Mouse (Mus musculus) limb, embryonic 12.5 days (tissue): Measurements from ENCODE around the gene Ddx3x. TPM values are rescaled to one million over a fixed set of nuclear protein-coding genes. Genes with fewer than 3 reads are reported as not detected.
"Not testable (repeated sequence)": the region's sequence is repeated elsewhere in the genome, so short reads cannot be mapped to it uniquely, and the experiment has no call there.

Source experiments
- ATAC-seq: fragments of 200-750 bp; cut with Nextera tagmentation; 2 replicates; pipeline ENCODE4 v1.8.0; 2017; ENCODE audit warnings: low read depth, moderate TSS enrichment; ENCODE audit not compliant: insufficient number of reproducible peaks, insufficient read depth, low FRiP score, low TSS enrichment
- H3K27ac ChIP-seq: fragments of 300-500 bp; sonication (generic); 2 replicates; pipeline ENCODE4 v1.5.1; 2016; ENCODE audit warnings: mild to moderate bottlenecking, moderate library complexity
- H3K27me3 ChIP-seq: fragments of 300-500 bp; sonication (generic); 2 replicates; pipeline ENCODE4 v1.6.1; 2016; ENCODE audit warnings: mild to moderate bottlenecking, moderate library complexity
- H3K36me3 ChIP-seq: fragments of 300-500 bp; sonication (generic); 2 replicates; pipeline ENCODE4 v1.6.1; 2016; ENCODE audit warnings: mild to moderate bottlenecking, moderate library complexity
- H3K4me1 ChIP-seq: fragments of 300-500 bp; sonication (generic); replicated peaks from 2 replicates; pipeline ENCODE4 v1.6.1; 2016
- H3K4me2 ChIP-seq: fragments of 300-500 bp; sonication (generic); 2 replicates; pipeline ENCODE4 v1.6.1; 2016; ENCODE audit warnings: mild to moderate bottlenecking, moderate library complexity
- H3K4me3 ChIP-seq: fragments of 300-500 bp; sonication (generic); replicated peaks from 2 replicates; pipeline ENCODE4 v1.5.1; 2016; ENCODE audit warnings: mild to moderate bottlenecking
- H3K9ac ChIP-seq: fragments of 300-500 bp; sonication (generic); replicated peaks from 2 replicates; pipeline ENCODE4 v1.6.1; 2016; ENCODE audit warnings: mild to moderate bottlenecking, moderate library complexity
- H3K9me3 ChIP-seq: fragments of 300-500 bp; sonication (generic); 2 replicates; pipeline ENCODE4 v1.6.1; 2016; ENCODE audit warnings: mild to moderate bottlenecking, moderate library complexity
- WGBS: fragments of 180-500 bp; shearing (Covaris S2); methylation state at CpG from one replicate; pipeline ENCODE4 v1.1.7; 2016; 5-methylcytosine and 5-hydroxymethylcytosine counted together
- polyA plus RNA-seq: library from polyadenylated mRNA; unstranded; fragments of >200 nt; fragmentation: Nextera tagmentation; extraction: Ambion mirVana; gene quantifications from 2 replicates; pipeline ENCODE4 v1.2.1, GENCODE M21; 2016

Ddx3x gene
- polyA plus RNA-seq = 180 and 181 TPM in 2 replicates

DNA sequence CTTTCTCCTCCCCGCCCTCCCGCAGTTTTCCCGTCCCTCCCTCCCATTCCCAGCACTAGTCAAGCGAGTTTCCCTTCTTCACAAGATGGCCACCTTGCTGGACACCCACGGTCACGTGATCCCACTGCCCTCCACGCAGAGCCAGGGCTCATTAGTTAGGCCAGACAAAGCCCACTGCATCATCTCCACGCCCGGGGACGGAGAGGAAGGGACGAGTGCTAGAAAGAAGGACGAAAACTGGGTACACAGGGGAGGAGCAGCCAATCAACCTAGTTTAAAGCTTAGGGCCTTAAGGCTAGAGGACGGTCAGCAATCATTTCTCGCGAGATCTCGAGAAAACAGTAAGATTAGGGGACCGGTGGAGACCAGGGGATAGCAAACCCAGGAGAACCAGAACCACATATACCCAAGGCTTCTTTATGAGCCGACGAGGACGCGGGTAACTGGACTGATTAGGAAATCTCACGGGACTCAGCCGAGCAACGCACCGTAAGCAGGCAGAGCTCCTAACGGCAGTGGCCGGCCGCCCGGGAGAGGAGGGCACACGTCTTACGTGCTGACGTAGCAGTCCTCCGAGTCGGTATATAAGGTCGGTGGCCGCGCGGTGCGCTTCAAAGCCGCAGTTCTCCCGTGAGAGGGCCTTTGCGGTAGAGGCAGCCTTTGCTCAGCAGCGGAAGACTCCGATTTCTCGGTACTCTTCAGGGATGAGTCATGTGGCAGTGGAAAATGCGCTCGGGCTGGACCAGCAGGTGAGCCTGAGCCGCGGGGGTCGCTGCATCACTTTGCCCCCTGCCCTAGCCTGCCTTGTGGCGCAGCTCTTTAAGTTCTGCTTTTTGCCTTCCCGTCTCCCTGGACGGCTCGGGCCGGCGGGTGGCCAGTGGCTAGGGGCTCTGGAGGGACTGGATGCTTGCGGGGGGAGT, at the start of gene Ddx3x:
Gene Ddx3x, plus strand, starts transcription at position 562 of the 920 bp plus-strand sequence.
- no peaks in the 10 kb centered on the region for H3K9me3 ChIP-seq
- H3K36me3 ChIP-seq = peaks cover 17% of the 10 kb centered on the region
- peak within 1 kb of the TSS; percentile 82 for H3K4me3 ChIP-seq
- H3K4me2 ChIP-seq = peak within 1 kb of the TSS; percentile 76
- H3K27me3 ChIP-seq = no peaks in the 10 kb centered on the region
- peak; percentile 92 for ATAC-seq
- H3K4me1 ChIP-seq = peaks cover 7% of the 10 kb centered on the region; the same call in 1 of the 2 replicates
- peak within 1 kb of the TSS; percentile 99 for H3K27ac ChIP-seq
- peak within 1 kb of the TSS; percentile 98 for H3K9ac ChIP-seq
- under 1% methylated on average over 56 of the region's 57 CpGs for WGBS

DNA sequence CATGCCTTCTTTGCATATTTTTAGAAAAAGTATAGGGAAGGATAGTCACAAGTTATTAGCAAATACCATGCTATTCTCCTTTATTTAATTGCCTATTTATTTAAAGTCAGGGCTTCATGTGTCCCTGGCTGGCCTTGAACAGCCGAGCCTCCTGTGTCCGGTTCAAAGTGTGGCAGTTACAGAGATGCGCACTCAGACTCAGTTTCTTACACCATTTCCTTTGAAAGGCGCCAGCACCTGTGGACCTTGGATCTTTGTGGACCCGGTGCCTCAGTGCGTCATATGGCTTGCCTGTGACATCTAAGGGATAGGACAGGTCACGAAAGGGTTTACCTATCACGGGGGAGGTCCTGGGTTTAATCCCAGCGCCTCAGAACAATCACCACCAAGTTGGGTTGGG, 49.5 kb upstream of the Ddx3x start:
- H3K4me1 ChIP-seq = peaks cover 7% of the 10 kb centered on the region; the same call in 1 of the 2 replicates
- no peaks in the 10 kb centered on the region for H3K9me3 ChIP-seq
- H3K9ac ChIP-seq = peak overlapping the region; percentile 40; the same call in 1 of the 2 replicates
- peak overlapping the region; percentile 85 for H3K27ac ChIP-seq
- H3K27me3 ChIP-seq = 0 out of 2 replicates have a peak, but pooled peaks cover 3% of the 10 kb centered on the region
- peak overlapping the region; percentile 32; the same call in 1 of the 2 replicates for H3K4me2 ChIP-seq
- H3K36me3 ChIP-seq = no peaks in the 10 kb centered on the region
- H3K4me3 ChIP-seq = no peak overlapping the region
- WGBS = 43% methylated on average over 9 of the region's 9 CpGs
- ATAC-seq = no peak

DNA sequence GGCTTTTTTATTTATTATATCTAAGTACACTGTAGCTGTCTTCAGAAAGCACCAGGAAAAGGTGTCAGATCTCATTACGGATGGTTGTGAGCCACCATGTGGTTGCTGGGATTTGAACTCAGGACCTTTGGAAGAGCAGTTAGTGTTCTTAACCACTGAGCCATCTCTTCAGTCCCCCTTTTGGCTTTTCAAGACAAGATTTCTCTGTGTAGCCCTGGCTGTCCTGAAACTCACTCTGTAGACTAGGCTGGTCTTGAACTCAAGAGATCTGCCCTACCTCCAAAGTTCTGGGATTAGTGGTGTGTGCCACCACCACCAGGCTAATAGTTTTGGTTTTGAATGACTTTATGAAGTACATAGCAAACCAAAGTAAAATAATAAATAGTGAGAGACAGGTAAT, 47.9 kb upstream of the Ddx3x start:
- WGBS = 78% methylated on average over 1 of the region's 1 CpGs
- H3K27me3 ChIP-seq, H3K4me3 ChIP-seq, H3K9ac ChIP-seq, H3K9me3 ChIP-seq, ATAC-seq, H3K4me2 ChIP-seq, H3K36me3 ChIP-seq, H3K27ac ChIP-seq: not testable (repeated sequence)
- peaks cover 11% of the 10 kb centered on the region; the same call in 1 of the 2 replicates for H3K4me1 ChIP-seq

DNA sequence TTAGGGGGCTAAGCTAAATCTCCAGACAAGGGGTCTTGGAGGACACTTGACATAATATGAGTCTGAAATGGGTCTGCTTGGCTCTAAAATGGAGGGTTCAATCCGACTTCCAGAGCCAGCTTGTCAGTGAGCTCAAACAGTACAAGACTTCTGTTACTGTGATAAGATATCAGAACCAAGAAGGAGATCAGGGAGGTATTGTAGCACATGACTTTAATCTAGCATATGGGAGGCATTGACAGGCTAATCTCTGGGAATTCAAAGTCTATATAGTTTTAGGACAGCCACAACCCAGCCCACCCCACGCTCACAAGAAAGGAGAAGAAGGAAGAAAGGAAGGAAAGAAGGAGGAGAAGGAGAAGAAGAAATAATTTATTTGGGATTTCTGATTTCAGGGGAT, 47.1 kb upstream of the Ddx3x start:
- Histone ChIP-seq H3K4me2 (no peak overlapping the region), H3K4me1 (peaks cover 11% of the 10 kb centered on the region; the same call in 1 of the 2 replicates), H3K27ac (no peak overlapping the region), H3K9ac (no peak overlapping the region), H3K27me3 (0 out of 2 replicates have a peak, but pooled peaks cover 10% of the 10 kb centered on the region), H3K9me3 (no peaks in the 10 kb centered on the region), H3K36me3 (no peaks in the 10 kb centered on the region), H3K4me3 (no peak overlapping the region)
- no peak for ATAC-seq
- WGBS = 65% methylated on average over 2 of the region's 2 CpGs

DNA sequence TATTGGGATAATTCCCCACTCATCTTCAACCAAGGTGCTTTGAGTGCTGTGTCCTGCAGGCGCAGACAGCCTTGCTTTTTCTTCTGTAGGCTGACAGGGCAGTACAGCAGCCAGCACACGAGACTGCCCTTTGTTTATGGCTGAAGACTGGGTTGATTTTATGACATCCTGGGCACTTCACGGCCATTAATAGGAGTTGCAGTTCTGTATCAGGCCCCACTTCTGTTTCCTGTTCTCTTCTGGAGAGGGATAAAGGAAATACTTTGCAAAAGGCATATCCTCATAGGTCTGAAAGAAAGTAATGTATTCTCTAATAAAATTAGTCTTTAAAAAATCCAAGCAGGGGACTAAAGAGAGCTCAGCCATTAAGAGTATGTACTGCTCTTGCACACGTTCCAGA, 46.1 kb upstream of the Ddx3x start:
- Histone ChIP-seq H3K27ac (peak overlapping the region; percentile 81), H3K27me3 (peaks cover 15% of the 10 kb centered on the region), H3K4me3 (no peak overlapping the region), H3K9ac (no peak overlapping the region), H3K9me3 (no peaks in the 10 kb centered on the region), H3K4me2 (no peak overlapping the region), H3K4me1 (peaks cover 11% of the 10 kb centered on the region; the same call in 1 of the 2 replicates), H3K36me3 (no peaks in the 10 kb centered on the region)
- 21% methylated on average over 4 of the region's 4 CpGs for WGBS
- ATAC-seq = no peak

DNA sequence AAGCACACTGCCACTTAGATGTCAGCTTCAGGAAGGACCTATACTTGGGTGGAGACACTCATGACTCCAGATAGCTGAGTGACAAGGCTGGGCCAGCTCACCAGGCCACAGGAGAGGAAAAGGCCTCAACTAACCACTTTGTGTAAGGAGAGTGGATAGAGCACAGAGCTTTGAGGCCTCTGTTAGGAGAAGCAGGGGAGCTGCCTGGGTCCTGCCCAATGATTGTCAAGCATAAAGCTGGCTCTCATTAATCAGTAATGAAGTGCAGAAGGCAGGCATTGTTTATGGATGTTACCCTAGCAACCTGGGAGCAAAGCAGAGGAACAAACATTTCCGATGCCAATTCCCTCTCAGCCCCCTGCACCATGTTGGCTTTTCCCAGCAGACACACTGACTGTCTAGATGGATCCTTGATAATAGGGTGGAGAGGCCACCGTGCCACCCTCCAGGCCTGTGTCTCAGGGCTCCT, 44.6 kb upstream of the Ddx3x start:
- H3K27me3 ChIP-seq = peaks cover 23% of the 10 kb centered on the region
- WGBS = 36% methylated on average over 2 of the region's 2 CpGs

DNA sequence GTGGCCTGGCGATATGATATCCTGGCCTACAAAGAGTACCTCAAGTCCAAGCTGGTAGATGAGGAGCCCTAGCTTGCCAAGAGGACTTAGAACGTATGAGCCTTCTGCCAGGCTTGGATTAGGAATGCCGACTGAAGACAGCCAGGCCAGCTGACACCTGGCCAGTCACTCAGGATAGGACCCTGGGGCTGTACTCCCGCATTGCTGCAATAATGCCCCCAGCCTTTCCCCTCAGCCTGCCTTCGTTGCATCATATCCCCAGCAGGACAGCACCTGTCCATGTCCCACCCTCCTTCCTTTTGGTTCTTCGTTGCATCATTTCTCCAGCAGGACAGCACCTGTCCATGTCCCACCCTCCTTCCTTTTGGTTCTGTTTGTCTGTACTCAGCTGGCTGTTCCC, 41.3 kb upstream of the Ddx3x start:
- no peak overlapping the region for H3K4me3 ChIP-seq
- ATAC-seq = no peak
- no peak overlapping the region for H3K4me2 ChIP-seq
- H3K4me1 ChIP-seq = peaks cover 24% of the 10 kb centered on the region
- peaks cover 33% of the 10 kb centered on the region for H3K27me3 ChIP-seq
- no peak overlapping the region for H3K9ac ChIP-seq
- 79% methylated on average over 6 of the region's 6 CpGs for WGBS
- no peak overlapping the region for H3K27ac ChIP-seq
- H3K36me3 ChIP-seq = no peaks in the 10 kb centered on the region
- H3K9me3 ChIP-seq = no peaks in the 10 kb centered on the region

More for the DNA sequence above, 44.6 kb upstream of the Ddx3x start:
- H3K9ac ChIP-seq = no peak overlapping the region
- H3K9me3 ChIP-seq = no peaks in the 10 kb centered on the region
- H3K36me3 ChIP-seq = no peaks in the 10 kb centered on the region
- peak overlapping the region; percentile 81 for H3K27ac ChIP-seq
- no peak overlapping the region for H3K4me2 ChIP-seq
- H3K4me1 ChIP-seq = peaks cover 18% of the 10 kb centered on the region
- H3K4me3 ChIP-seq = no peak overlapping the region
- peak; percentile 29; the same call in 1 of the 2 replicates for ATAC-seq

DNA sequence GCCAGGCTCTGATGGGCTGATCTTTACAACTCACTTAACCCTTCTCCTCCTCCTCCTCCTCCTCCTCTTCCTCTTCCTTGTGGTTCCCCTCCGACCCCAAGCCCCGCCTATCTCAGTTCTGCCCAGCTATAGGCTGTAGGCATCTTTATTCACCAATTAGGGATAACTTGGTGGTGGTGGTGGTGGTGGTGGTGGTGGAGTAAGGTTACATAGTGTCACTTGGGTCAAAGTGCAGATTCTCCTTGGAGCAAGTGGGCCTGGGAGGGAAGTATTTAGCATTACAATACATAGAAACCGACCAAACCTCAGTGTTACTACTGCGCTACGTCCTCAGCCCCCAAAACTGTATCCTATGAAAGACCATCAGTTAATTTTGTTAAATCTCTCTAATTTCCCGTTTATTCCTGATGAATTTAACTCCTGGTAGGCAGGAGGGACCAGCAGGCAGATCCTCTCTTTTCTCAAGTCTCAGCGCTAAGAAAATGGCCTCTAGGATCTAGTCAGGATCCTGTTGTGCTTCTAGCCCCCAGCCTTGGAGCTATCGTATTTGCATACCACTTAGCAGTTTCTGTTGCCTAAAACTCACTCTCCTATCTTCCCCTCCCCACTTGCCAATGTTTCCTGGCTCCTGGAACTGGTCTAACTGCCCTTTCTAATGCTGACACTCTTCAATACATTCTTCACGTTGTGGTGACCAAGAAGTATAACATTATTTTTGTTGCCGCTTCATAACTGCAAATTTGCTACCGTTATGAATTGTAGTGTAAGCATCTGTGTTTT, 39.9 kb upstream of the Ddx3x start:
- Histone ChIP-seq H3K36me3 (no peaks in the 10 kb centered on the region), H3K27ac (peak overlapping the region; percentile 98), H3K9me3 (no peaks in the 10 kb centered on the region), H3K4me1 (peaks cover 17% of the 10 kb centered on the region), H3K4me3 (peak overlapping the region; percentile 34; the same call in 1 of the 2 replicates), H3K4me2 (peak overlapping the region; percentile 55), H3K27me3 (peaks cover 38% of the 10 kb centered on the region), H3K9ac (no peak overlapping the region)
- ATAC-seq = no peak
- WGBS = 24% methylated on average over 11 of the region's 11 CpGs

DNA sequence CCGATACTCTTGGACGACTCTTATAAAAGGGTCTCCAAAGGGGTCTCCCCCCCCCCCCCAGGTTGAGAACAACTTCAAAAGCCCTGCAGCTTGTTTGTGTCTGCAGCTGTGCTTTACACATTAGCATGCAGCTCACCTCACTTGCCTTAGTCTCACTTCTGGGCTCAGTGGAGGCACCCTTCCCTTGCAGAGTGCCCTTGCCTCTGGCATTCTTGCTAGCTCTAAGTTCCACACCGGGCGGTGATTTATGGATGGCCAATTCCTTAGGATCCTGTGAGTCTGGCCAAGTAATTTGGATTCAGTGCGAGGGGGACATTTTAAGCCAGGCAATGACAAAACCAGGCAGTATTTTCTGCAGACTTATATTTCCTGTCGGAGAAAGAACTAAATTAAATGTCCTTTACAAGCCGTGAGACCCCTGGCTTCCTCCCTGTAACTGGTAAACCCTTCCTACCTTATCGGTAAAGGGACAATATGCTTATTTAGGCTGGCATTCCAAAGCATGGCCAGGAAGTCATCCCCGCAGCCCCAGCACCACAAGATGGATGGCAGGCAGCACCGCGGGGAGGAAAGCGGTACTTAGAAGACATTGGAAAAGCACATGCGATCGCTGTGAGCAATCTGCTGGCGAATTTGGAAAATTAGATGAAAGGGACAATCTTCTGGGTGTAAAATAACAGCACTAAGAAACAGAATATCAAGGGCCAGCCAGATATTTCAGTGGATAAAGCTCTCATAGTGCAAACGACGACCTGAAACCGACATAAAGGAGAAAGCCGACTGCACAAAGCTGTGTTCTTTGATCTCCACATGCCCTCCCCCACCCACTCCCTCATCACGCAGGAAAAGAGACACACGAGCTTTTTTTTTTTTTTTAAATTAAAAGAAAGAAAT, 39.1 kb upstream of the Ddx3x start:
- Histone ChIP-seq H3K36me3 (no peaks in the 10 kb centered on the region), H3K4me3 (peak overlapping the region; percentile 34), H3K4me2 (peak overlapping the region; percentile 55), H3K4me1 (peaks cover 13% of the 10 kb centered on the region), H3K9me3 (no peaks in the 10 kb centered on the region), H3K9ac (peak overlapping the region; percentile 58), H3K27me3 (peaks cover 45% of the 10 kb centered on the region), H3K27ac (peak overlapping the region; percentile 98)
- 10% methylated on average over 21 of the region's 21 CpGs for WGBS
- no peak for ATAC-seq

DNA sequence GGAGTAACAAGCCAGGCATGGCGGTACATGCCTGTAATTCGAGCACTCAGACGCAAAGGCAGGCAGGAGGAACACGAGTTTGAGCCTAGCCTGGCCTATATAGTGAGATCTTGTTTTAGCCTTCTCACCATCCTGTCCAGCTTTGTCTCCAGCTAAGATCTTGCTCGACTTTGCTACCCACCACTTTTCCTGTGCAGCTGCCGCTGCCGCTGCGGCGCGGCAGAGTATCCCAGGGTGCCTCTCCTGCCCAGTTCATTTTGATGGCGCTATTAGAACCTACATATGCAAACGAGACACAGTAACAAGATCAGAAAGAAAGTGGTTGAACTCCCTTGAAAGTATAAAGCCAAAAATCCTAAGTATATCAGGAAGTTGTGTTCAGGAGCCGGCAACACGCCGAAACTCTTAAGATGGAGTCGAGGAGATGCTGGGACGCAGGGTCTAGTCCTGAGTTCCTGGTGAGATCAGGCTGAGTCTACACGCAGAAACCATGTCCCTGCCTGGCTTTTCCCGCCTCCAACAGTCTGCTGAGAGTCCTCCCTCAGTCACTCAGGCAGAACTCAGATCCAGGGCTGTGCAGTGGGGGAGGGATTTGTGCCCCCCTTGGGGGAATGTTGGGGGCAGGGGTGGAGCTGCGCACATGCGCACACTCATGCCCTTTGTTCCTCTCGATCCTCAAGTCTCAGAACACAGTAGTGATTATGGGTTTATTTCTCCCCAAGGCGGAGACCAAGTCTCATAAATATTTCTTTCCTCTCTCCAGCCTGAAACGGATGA, 38.3 kb upstream of the Ddx3x start:
- H3K36me3 ChIP-seq = no peaks in the 10 kb centered on the region
- peak overlapping the region; percentile 58 for H3K9ac ChIP-seq
- peaks cover 45% of the 10 kb centered on the region for H3K27me3 ChIP-seq
- no peaks in the 10 kb centered on the region for H3K9me3 ChIP-seq
- H3K4me3 ChIP-seq = peak overlapping the region; percentile 34
- WGBS = 11% methylated on average over 24 of the region's 24 CpGs
- H3K4me2 ChIP-seq = peak overlapping the region; percentile 55
- peak overlapping the region; percentile 98 for H3K27ac ChIP-seq
- peak; percentile 95 for ATAC-seq
- peaks cover 13% of the 10 kb centered on the region for H3K4me1 ChIP-seq
